Mouse (Mus musculus): ENCODE measurements at regions not wholly inside any gene's neighbourhood (a gene's known extent, or its start where the extent isn't known, plus 50 kb on each side); places are given as distances from the start of the nearest gene placed in this dataset.

DNA sequence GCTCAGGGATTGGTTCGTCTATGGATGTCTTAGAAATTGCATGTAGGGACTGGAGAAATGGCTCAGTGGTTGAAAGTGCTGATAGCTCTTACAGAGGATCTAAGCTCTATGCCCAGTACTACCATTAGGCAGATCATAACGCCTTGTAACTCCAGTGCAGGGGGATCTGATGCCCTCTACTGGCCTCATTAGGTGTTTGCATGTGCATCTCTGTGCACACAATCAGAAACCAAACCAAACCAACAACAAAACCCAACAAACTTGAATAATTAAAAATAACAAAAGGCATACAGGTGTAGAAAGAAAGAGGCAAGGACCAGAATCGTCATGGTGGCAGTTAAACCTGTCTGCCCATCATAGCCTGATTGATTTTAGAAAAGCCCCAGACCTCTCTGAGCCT is 986.3 kb downstream of the Adgrl2 start:
- no peak for DNase-seq
- intact Hi-C loops (cut with DNase I): loop anchor here (10.0 kb wide), 1 partner anchor 1009 kb away; no protein-coding TSS in a partner anchor

DNA sequence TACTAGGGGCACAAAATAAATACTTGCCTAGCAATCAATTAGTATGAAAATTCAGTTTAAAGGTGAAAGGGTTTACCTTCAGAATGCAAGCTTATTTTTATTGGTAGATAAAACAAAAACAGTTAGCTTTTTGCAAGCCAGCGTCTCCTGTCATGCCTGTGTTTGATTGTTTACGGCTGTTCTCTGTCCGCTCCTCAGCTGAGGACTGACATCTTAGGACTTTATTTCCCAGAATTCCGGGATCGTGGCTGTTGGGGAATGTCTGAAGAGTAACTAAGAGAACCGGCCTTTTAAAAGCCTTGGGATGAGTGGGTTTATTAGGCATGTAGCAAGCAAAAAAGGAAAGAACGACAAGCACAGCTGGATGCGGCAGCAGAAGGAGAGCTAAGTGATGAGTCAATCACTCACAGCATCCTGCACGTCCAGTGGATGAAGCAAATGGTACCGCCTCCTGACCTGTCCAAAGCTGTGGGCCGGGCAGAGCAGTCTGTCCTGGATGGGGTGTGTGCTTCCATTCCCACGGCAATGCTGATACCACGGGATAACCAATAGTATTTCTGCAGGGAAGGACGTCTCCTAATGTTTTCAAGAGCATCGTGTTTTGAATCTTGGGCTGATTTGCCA is 990.9 kb downstream of the Adgrl2 start:
- DNase-seq: peak in 1 of 2 experiments; percentile 4
- intact Hi-C loops (cut with DNase I): no loop called here

DNA sequence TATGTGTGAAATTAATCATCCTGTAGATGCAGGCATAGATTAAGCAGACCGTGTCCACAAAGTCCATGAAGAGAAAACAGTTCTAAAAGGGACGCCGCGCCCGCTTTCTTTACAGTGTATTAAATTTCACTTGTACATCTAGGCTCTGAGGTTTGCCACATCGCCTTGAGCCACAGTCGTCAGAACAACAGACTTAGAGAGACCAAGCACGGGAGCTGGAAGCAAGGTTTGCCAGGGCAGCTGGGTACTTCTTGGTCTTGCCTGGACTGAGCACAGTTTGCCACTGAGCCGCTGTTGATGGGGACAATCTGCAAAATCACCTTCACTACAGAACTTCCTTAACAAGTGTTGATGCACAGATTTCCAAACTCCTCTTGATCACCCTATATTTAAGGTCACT is 998.6 kb downstream of the Adgrl2 start:
- no peak for DNase-seq
- intact Hi-C loops (cut with DNase I): no loop called here

DNA sequence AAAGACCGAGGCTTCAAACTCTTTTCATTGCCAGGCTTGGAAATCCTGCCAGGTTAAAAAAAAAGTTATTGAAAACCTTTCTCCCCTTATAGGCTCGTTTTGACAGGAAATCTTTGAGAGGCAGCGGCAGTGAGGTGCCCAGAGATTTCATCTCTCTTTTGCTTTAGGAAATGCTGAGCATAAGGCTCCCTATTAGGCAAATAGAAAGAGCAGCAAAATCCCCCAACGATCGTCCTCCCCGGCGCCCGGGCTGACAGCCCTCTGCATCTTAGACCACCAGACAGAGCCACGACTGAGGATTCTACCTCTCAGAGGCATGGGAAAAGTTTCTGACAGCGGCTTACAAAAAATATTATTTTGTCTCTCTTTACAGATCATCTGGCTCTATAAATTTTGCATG is 999.5 kb downstream of the Adgrl2 start:
- intact Hi-C loops (cut with DNase I): no loop called here
- DNase-seq: no peak

DNA sequence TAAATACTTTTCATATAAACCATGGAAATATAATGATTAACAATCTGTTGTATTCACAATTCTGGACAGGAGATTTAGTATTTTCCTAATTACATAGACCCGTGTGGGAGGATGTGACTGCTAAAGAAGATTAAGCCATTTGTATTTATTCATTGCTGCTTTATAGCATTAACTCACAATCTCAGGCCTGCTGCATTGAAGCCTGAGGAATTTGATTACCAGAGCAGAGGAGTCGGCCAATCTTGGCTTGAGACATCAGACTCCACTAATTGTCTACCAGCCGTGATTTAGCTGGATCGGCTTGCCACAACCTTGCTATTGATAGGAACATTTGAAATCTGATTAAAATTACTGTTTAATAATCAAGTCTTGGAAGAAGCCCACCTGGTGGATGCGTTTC is 1007.5 kb downstream of the Adgrl2 start:
- no peak for DNase-seq
- intact Hi-C loops (cut with DNase I): no loop called here

DNA sequence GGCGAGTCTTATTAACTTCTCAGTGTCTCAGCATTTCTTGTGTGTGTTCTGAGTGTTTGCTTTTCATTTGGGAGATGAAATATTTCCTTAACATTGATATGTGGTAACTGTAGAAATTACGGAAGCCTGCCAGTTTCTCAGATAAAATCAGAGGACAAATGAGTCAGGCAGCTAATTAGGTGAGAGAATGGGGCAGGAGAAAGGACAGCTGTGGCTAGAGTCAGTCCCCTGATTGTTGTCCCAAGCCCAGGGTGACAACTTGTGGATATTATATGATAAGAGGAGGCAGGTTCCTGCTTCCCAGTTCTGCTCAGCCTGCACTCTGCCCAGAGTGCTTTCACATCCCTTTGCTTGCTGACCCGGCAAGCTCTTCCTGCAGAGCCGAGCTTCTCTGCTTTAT is 1008.7 kb downstream of the Adgrl2 start:
- intact Hi-C loops (cut with DNase I): no loop called here
- DNase-seq: no peak

DNA sequence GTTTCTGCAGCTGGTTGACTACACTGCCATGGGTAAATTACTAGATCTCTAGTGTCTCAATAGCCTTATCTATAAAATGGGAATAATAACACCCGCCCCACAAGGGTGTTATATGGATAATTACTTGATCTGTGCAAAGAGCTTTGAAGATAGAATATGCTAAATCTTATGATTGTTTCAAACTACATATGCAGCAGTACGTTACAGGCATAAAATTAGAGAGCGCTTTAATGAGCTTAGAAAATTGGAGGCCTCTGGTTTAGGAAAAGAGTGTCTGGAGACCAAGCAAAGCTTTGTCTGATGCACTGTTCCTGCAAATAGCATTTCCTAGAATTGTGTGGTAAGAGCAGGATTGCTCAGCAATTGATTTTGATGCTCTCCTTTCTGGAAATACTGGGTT is 1013.8 kb downstream of the Adgrl2 start:
- intact Hi-C loops (cut with DNase I): no loop called here
- DNase-seq: no peak

DNA sequence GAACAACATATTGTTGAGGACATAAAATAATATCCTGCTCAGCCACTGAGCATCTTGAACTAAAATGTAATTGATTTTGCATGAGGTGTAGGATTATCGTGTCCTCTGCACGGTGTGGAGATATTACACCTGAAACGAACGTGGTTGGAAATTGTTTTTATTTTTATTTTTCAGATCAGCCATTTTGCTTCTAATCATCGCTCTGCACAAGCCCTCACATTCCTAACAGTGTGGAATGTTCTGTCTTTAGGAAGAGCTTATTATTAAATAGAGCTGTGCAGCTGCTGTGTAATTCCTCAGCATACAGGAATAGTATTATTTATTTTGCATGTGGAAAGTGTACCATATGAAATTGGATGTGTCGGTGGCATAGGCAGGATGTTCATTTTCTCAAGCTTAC is 1014.3 kb downstream of the Adgrl2 start:
- DNase-seq: no peak
- intact Hi-C loops (cut with DNase I): no loop called here

DNA sequence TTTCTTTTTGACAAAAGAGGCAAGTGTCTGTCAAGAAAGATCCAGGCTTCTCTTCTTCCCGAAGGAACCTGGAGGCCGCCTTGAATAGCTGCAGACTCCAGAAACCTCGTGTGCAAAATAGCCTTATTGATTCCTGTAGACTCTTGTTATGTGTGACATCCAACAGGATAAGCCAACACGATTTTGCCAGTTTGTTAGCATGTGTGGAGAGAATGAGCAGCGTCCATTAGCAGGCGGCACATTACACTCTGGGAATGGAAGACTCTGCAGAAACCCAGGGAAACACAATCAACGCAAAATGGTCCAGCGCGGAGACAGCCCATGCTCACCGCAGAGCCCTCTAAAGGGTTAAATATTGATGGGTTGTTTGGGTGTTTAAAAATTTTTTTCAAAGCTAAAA is 1014.9 kb downstream of the Adgrl2 start:
- DNase-seq: no peak
- intact Hi-C loops (cut with DNase I): no loop called here

DNA sequence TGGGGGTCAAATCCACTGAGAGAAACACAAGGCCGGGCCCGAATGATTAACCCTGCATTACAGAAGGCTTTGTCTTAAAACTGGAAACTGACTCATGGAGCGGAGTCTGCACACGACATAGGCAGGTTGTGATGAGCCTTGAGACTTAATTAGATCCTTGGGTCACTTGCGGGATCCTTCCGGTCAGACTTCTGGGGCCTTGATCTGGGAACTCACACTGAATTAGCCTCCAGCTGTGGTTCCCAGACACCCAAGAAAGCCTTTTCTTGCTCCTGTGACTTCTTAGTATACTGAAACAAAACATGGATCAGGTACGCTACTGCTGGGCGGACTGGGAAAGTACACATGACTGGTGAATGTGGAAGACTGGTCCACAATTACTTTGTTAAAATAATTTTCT is 1015.8 kb downstream of the Adgrl2 start:
- DNase-seq: no peak
- intact Hi-C loops (cut with DNase I): no loop called here

DNA sequence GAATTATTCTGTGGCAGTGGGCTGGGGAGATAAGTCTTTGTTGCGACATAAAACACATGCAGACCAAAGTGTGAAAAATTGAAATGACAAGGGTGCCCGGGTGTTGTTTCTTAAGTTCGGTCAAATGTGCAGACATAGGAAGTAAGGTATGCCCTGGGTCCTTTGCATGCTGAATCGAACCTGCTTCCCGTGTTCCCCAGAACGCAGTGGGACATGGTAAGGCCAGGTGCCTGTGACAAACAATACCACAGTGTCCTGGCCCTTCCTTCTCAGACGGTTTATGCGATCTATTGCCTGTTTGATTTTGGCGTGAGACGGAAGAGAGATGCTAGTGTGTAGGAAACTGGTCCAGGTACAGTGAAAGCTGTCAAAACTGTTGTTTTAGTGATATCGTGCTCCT is 1022.1 kb downstream of the Adgrl2 start:
- DNase-seq: no peak
- intact Hi-C loops (cut with DNase I): no loop called here

DNA sequence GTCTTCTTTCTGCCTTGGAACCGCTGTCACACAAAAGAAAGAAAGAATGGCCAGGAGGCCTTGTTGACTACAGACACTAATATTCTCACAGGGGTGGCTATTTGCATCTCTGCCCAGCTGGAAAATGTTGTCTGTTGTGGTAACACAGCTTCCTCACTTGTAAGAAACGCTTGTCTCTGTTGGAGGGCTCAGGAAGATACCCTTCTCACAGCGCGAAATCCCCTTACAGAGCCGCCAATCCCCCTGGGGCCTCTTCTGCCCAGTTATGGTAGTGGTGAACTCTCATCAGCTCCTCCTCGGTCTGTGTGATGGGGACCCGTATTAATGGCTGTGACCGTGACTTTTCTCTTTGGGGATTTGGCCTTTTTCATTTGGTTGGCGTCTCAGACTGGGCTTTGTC is 1022.5 kb downstream of the Adgrl2 start:
- intact Hi-C loops (cut with DNase I): no loop called here
- no peak for DNase-seq

DNA sequence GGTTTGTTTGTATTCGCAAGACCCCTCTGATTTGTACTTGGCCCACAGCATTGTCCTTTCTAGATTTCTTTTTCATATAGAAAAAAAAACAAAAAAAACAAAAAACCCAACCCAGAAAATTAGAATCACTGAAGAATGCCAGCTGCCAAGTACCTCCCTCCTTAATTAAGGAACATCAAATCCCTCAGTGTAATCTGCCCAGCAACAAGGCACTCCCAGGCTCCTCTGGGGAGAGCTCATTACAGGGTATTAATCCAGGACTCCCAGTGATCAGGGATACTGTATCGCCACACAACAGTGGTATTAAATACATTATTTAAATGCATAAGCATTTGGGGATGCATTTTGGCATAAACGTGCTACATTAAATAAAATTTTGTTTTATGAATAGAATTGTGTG is 1023.1 kb downstream of the Adgrl2 start:
- no peak for DNase-seq
- intact Hi-C loops (cut with DNase I): no loop called here

DNA sequence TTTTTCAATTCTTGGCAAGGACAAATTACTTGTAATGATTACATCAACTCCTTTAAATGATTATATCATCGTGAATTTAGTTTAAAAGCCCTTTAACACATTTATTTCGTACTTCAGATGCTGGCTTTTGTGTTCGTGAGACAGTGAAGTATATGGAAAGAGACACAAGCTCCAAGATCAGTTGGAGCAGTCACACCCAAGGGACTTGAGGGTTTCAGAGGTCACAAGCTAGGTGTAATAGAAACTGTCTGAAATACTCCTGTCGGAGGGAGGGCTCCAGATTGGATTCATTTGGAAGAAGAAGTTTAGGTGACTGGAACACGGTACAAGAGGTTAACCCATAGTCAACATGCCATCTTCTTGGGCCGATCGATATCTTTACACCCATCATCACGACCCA is 1023.5 kb downstream of the Adgrl2 start:
- intact Hi-C loops (cut with DNase I): no loop called here

DNA sequence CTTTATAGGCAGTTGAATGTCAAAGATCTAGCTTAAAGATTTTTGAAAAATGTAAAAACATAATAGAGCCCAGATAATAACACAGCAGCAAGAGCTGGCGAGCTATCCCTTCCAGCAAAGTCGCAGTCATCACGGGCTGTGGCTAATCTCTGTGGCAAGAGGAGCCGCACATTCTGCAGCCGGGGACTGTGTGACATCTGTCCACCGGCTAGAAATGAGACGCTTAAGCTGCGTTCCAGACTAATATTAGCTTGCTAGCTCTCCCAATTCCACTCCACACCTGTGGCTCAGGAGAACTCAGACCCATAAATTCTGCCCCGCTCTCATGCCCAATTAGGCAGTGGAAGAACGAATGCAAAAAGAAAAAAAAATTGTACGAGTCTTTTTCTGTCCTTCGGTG is 1024.0 kb downstream of the Adgrl2 start:
- peak in 1 of 2 experiments; percentile 5 for DNase-seq
- intact Hi-C loops (cut with DNase I): no loop called here

More for the DNA sequence above, 1023.5 kb downstream of the Adgrl2 start:
- no peak for DNase-seq

DNA sequence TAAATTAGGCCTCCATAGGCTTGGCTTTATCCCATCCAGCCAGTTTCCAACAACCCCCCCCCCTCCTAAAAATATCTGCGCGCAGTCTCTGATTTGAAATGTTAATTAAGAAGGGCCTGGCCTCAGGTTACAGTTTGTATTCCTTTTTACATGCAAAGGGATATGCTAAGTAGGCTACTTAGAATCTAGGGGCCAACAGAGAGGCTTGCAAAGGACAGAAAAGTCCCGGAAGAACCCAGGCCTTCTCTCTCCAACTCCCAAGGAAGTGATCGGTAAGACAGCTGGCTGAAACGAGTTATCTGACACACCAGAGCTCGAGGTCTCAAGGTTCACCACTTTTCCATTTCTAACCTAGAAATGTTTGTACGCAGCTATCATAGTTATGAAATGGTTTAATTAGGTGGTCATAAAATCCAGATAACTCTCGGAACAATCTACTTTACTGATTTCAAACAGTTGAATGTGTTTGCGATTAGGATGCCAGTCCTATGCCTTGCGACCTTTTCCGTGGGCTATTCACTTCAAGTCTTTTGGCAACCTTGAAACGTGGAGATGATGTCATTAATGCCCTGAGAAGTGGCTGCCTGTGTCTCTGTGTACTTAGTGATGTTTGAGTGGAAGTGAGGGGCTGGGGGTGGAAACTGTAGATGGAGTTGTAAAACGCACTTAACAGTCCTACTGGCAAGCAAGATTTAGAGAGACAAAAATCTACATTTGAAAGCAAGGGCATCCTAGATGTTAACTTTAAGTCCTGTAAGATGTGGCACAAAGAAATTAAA is 1026.5 kb downstream of the Adgrl2 start:
- DNase-seq: no peak
- intact Hi-C loops (cut with DNase I): no loop called here

DNA sequence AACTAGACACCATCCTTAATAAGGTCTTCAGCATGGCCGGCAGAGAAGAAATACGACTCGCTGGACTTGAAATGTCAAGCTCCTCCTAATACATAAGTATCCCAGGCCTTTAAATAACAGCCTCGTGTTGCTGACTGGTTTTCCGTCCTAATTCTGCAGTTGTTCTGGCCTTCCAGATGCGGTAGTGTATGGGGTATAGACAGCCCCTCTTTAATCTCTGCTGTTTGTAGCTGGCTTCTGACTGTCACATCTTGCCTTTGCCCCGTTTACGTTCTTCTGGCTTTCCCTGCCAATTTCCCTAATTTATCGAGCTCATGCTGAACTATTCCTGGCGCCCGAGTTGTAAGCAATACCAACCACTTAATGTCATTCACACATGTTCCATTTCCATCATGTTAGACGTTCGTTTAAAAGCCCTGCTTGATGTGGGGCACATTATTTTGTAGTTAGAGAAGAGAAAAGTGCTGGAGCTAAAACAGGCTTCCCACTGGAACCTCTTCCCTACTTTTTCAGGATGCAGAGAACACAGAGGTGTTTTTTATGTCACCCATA is 1042.2 kb downstream of the Adgrl2 start:
- DNase-seq: no peak
- intact Hi-C loops (cut with DNase I): no loop called here

DNA sequence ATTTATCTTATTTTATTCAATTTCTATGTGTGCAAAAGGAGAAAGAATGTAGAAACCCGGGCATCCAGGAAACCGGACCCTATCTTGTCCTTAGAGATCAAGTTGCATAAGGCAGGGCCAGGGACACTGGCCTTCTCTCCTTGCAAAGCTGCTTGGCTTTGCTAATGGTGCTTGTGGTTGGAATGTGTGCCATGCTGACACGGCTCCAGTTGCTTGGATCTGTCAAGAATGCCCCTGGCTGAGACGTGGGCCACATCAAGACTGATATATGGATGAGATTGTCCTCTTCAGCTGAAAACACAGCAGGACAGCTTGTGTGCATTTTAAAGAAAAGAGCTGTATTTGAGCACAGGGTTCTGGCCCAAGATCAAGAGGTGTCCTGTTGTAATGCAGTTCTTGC is 1047.0 kb downstream of the Adgrl2 start:
- DNase-seq: no peak
- intact Hi-C loops (cut with DNase I): no loop called here

DNA sequence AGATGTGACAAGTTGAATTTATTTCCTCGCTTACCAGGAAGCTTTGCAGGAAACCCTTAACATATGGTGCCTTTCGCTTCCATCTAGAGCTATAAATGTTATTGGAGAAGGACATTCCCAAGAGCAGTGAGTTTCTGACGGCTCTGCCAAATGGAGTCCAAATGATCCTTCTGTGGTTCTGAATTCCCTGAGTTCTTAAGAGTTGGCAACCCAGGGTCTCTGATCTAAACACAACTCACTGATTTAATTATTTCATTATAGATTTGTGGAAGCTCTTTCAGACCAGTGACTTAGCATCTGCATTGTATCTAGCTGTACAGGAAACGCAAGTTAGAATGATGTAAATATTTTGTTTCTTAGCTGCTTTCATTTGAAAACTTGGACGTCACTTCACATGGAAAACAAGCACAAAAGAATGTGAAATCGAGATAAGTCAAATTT is 1059.5 kb downstream of the Adgrl2 start:
- DNase-seq: no peak
- intact Hi-C loops (cut with DNase I): no loop called here

DNA sequence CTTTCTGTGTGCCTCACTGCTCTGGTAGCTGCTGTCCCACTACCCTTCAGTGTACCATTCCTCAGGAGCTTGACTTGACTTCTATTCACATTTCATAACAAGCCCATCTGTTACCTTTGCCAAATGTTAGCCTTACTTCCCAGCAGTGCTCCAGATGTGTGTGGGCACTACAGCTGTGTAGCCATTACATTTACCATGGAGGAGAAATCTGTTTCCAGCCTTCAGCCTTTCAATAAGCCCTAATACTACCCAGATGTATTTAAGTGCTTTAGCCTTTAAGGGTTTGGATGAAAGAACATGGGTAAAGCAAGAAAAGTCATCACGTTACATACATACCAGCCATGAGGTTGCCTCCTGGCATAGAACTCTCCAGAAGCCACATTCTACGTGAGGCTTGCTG is 1068.0 kb downstream of the Ttll7 start:
- no peak for DNase-seq
- intact Hi-C loops (cut with DNase I): no loop called here

DNA sequence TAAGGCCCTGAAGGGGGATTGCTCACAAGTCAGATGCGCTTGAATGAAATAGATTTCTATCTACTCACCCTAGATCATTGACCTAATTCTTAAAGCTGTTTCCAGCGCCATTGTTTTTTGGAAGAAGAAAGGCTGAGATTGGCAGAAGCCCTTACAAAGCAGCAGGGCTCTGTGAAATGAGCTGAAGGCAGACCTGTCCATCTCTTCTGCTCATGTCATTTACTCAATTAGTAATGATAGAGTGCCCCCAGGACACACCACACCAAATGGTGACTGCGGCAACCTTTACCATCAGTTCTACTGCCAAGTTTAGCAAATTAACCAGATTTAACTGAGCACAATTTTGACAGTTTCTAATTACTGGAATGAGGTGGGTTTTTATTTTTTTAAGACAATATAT is 1067.5 kb downstream of the Ttll7 start:
- no peak for DNase-seq
- intact Hi-C loops (cut with DNase I): no loop called here

DNA sequence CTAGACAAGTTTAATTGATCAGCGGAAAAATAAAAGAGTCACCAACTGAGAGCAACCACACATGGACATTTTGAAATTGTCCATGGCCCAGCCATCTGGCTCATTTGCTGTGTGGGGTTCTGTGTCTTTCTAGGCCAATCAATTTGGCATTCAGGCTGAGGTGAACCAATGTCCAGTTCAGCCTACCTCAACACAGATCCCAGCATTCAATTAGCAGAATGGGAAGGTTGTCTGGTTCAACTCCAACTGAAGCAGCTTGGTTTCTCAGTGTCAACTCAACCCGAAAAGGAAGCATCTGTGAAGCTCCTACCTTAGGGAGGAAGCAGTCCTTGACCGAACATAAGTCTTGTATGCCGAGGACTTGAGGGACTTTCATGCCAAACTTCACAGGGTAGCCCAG is 1067.0 kb downstream of the Ttll7 start:
- DNase-seq: no peak

More for the DNA sequence above, 1067.0 kb downstream of the Ttll7 start:
- intact Hi-C loops (cut with DNase I): no loop called here

All from heart, postnatal 14 days (tissue).